Mouse (Mus musculus): Measurements from ENCODE around the gene Crisp2. TPM values are rescaled to one million over a fixed set of nuclear protein-coding genes. Genes with fewer than 3 reads are reported as not detected.
"Not testable (repeated sequence)": the region's sequence is repeated elsewhere in the genome, so short reads cannot be mapped to it uniquely, and the experiment has no call there.

The Crisp2 gene
- total and polyA plus RNA-seq, 2 experiments from 2014 or later, result not detected

DNA sequence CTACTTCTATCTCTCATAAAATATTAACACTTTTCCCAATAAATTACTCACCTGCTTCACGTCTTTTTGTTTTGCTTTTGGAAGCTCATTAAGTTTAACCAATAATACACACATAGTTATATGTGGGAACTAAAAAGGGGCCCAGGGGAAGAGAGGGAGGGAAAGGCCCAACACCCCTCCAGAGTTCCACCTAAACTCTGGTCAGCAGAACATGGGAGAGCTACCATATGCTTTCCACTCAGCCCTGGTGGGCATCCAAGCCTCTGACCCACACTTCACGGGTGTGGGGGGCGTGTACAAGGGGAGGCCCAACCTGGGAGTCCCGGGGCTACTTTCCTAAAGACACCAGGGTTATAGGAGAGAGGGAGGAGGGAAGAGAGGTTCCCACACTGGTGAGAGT, 75.1 kb downstream of the Crisp2 start:
- 61% methylated on average over 4 of the region's 4 CpGs for WGBS
- H3K4me3 ChIP-seq (ENCODE audit: low read depth, low read length), result no peak overlapping the region
- no peaks in the 10 kb centered on the region for H3K9me3 ChIP-seq (ENCODE audit: low read length)
- no peaks in the 10 kb centered on the region for H3K36me3 ChIP-seq (ENCODE audit: insufficient read depth, low read length)
- no peaks in the 10 kb centered on the region for H3K27me3 ChIP-seq (ENCODE audit: insufficient read depth, low read length)
- H3K27ac ChIP-seq (ENCODE audit: low read depth, low read length), result no peak overlapping the region
- H3K9ac ChIP-seq (replicated peaks; ENCODE audit: low read length, poor library complexity, severe bottlenecking), result no peak overlapping the region
- DNase-seq (ENCODE audit: low spot score) (no peak), ATAC-seq (ENCODE audit: low FRiP score) (no peak)
- H3K4me2 ChIP-seq (ENCODE audit: low read depth, low read length, poor library complexity, severe bottlenecking), result no peak overlapping the region
- no peaks in the 10 kb centered on the region for H3K4me1 ChIP-seq (ENCODE audit: insufficient read depth, low read length)
- TF ChIP-seq CTCF (IDR thresholded peaks at IDR 0.05), result no peak

DNA sequence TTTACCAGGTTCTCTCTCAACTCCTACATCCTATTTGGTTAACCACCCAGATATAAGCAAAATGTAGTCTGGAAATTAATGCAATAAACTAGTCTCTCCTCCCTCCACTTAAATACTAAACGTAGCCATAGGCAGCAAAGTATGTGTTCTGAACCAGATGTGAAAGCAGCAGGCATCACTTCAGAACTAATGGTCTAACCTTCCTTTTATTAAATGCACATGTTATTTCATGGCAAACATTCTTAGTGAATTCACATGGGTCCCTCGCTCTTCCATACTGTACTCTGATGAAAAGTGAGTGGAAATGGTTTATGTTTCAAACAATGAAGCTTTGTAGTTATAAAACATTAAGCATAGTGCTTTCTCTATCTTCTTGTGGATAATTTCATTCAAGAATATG, 75.5 kb downstream of the Crisp2 start:
- H3K9ac ChIP-seq (replicated peaks; ENCODE audit: low read length, poor library complexity, severe bottlenecking), result no peak overlapping the region
- DNase-seq (ENCODE audit: low spot score), result no peak
- no peak overlapping the region for H3K4me3 ChIP-seq (ENCODE audit: low read depth, low read length)
- H3K4me1 ChIP-seq (ENCODE audit: insufficient read depth, low read length), result no peaks in the 10 kb centered on the region
- H3K27me3 ChIP-seq (ENCODE audit: insufficient read depth, low read length), result no peaks in the 10 kb centered on the region
- H3K36me3 ChIP-seq (ENCODE audit: insufficient read depth, low read length), result no peaks in the 10 kb centered on the region
- no peaks in the 10 kb centered on the region for H3K9me3 ChIP-seq (ENCODE audit: low read length)
- ATAC-seq (ENCODE audit: low FRiP score), result no peak
- WGBS, result 80% methylated on average over 2 of the region's 2 CpGs
- no peak overlapping the region for H3K27ac ChIP-seq (ENCODE audit: low read depth, low read length)
- TF ChIP-seq CTCF (IDR thresholded peaks at IDR 0.05), result no peak
- H3K4me2 ChIP-seq (ENCODE audit: low read depth, low read length, poor library complexity, severe bottlenecking), result no peak overlapping the region

DNA sequence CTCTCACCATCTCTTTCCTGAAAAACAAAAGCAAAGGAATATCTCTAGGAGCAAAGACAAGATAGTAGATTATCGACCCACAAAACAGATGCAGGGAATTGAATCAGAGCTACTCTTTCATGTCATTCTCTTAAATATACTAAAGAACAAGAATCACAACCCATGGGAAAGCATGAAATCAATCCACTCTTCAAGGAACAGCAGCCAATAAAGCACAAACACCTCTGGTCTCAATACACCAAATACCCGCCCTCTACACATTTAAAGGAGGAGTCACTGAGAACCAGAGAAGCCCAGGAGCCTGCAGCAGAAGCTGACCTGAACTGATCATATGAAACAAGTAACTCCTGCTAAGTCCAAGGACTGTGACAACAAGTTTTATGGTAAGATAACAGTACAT, 80.0 kb downstream of the Crisp2 start, which contains the start of gene Esp1:
Gene Esp1, plus strand, starts transcription at position 301 of the 400 bp plus-strand sequence.
- DNase-seq (ENCODE audit: low spot score), result no peak
- Histone ChIP-seq H3K36me3 (ENCODE audit: insufficient read depth, low read length) (no peaks in the 10 kb centered on the region), H3K4me3 (ENCODE audit: low read depth, low read length) (no peak within 1 kb of the TSS), H3K9me3 (ENCODE audit: low read length) (no peaks in the 10 kb centered on the region), H3K4me1 (ENCODE audit: insufficient read depth, low read length) (no peaks in the 10 kb centered on the region), H3K27ac (ENCODE audit: low read depth, low read length) (no peak within 1 kb of the TSS), H3K27me3 (ENCODE audit: insufficient read depth, low read length) (no peaks in the 10 kb centered on the region), H3K4me2 (ENCODE audit: low read depth, low read length, poor library complexity, severe bottlenecking) (no peak within 1 kb of the TSS), H3K9ac (replicated peaks; ENCODE audit: low read length, poor library complexity, severe bottlenecking) (no peak within 1 kb of the TSS)
- TF ChIP-seq CTCF (IDR thresholded peaks at IDR 0.05), result no peak
- ATAC-seq (ENCODE audit: low FRiP score), result no peak
- 75% methylated on average over 2 of the region's 2 CpGs for WGBS

DNA sequence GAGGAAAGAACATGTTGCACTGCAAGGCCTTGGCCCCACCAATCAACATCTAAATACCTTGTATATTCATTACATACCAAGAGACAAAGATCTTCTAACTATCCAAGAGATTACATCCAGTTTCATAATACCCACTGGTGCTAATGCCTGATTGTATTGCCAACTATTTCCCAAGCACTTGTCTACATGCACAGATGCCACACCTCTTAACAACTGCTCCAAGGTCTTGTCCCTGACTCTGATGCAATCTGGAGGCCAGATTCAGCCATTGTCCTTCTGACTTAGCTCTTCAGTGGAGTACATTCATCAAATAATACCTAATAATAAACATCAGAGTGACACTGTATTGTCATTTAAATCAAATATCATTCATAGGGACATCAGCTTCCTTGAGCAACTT, 89.7 kb downstream of the Crisp2 start:
- H3K9me3 ChIP-seq (ENCODE audit: low read length); H3K27me3 ChIP-seq (ENCODE audit: insufficient read depth, low read length); H3K4me3 ChIP-seq (ENCODE audit: low read depth, low read length); H3K4me1 ChIP-seq (ENCODE audit: insufficient read depth, low read length); H3K4me2 ChIP-seq (ENCODE audit: low read depth, low read length, poor library complexity, severe bottlenecking); DNase-seq (ENCODE audit: low spot score); ATAC-seq (ENCODE audit: low FRiP score); H3K27ac ChIP-seq (ENCODE audit: low read depth, low read length); H3K9ac ChIP-seq (replicated peaks; ENCODE audit: low read length, poor library complexity, severe bottlenecking); H3K36me3 ChIP-seq (ENCODE audit: insufficient read depth, low read length): not testable (repeated sequence)

DNA sequence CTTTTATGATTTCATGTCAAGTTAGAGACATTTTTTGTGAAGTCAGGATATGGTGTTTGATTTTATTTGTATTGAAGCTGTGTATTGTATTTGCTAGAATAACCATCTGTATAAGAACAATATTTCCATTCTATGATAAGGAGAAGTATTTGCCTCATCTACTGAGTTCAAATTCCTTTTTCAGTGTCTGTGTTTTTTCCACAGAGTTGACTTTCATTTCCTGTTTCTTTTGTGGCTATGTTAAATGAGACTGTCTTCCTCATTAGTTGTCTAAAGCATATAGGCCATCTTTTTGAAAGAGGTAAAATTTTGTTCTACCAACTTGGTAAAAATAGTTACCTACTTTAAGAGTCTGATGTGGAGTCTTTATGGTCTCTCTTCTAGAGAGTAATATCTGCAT, 90.5 kb downstream of the Crisp2 start:
- no peaks in the 10 kb centered on the region for H3K27me3 ChIP-seq (ENCODE audit: insufficient read depth, low read length)
- no peak for DNase-seq (ENCODE audit: low spot score)
- no peak overlapping the region for H3K4me3 ChIP-seq (ENCODE audit: low read depth, low read length)
- H3K9me3 ChIP-seq (ENCODE audit: low read length), result no peaks in the 10 kb centered on the region
- no peak overlapping the region for H3K4me2 ChIP-seq (ENCODE audit: low read depth, low read length, poor library complexity, severe bottlenecking)
- ATAC-seq (ENCODE audit: low FRiP score), result no peak
- no peak overlapping the region for H3K9ac ChIP-seq (replicated peaks; ENCODE audit: low read length, poor library complexity, severe bottlenecking)
- H3K4me1 ChIP-seq (ENCODE audit: insufficient read depth, low read length), result no peaks in the 10 kb centered on the region
- no peak for TF ChIP-seq CTCF (IDR thresholded peaks at IDR 0.05)
- no peaks in the 10 kb centered on the region for H3K36me3 ChIP-seq (ENCODE audit: insufficient read depth, low read length)
- H3K27ac ChIP-seq (ENCODE audit: low read depth, low read length), result no peak overlapping the region

Other genes with a start within 250 kb of the Crisp2 start
- gene Esp6, start 245.5 kb downstream of the Crisp2 start, total RNA-seq (2014; rRNA removed), result not detected in 2 replicates
- not detected in 2 replicates for gene Esp6, start 245.5 kb downstream of the Crisp2 start, polyA plus RNA-seq (2015; fragmentation: Nextera tagmentation; extraction: Ambion mirVana)
- gene Esp4, start 208.4 kb downstream of the Crisp2 start, total RNA-seq (2014; rRNA removed), result not detected in 2 replicates
- gene Esp4, start 208.4 kb downstream of the Crisp2 start, polyA plus RNA-seq (2015; fragmentation: Nextera tagmentation; extraction: Ambion mirVana), result not detected in 2 replicates
- gene Esp3, start 174.9 kb downstream of the Crisp2 start, total RNA-seq (2014; rRNA removed), result not detected in 2 replicates
- not detected in 2 replicates for gene Esp3, start 174.9 kb downstream of the Crisp2 start, polyA plus RNA-seq (2015; fragmentation: Nextera tagmentation; extraction: Ambion mirVana)
- gene Esp1, start 79.9 kb downstream of the Crisp2 start, total RNA-seq (2014; rRNA removed), result not detected in 2 replicates
- not detected in 2 replicates for gene Esp1, start 79.9 kb downstream of the Crisp2 start, polyA plus RNA-seq (2015; fragmentation: Nextera tagmentation; extraction: Ambion mirVana)
- gene Rhag, start 4.1 kb upstream of the Crisp2 start, total RNA-seq (2014; rRNA removed), result not detected in 2 replicates
- gene Rhag, start 4.1 kb upstream of the Crisp2 start, polyA plus RNA-seq (2015; fragmentation: Nextera tagmentation; extraction: Ambion mirVana), result not detected in 2 replicates
- gene 9130008F23Rik, start 73.6 kb upstream of the Crisp2 start, total RNA-seq (2014; rRNA removed), result 0.38 and 2.2 TPM in 2 replicates
- gene 9130008F23Rik, start 73.6 kb upstream of the Crisp2 start, polyA plus RNA-seq (2015; fragmentation: Nextera tagmentation; extraction: Ambion mirVana), result 0.86 and 1.3 TPM in 2 replicates
- not detected in 2 replicates for gene Glyatl3, start 107.3 kb upstream of the Crisp2 start, total RNA-seq (2014; rRNA removed)
- gene Glyatl3, start 107.3 kb upstream of the Crisp2 start, polyA plus RNA-seq (2015; fragmentation: Nextera tagmentation; extraction: Ambion mirVana), result not detected in 2 replicates
- 9.5 and 16.6 TPM in 2 replicates for gene Mut, start 127.7 kb upstream of the Crisp2 start, total RNA-seq (2014; rRNA removed)
- gene Mut, start 127.7 kb upstream of the Crisp2 start, polyA plus RNA-seq (2015; fragmentation: Nextera tagmentation; extraction: Ambion mirVana), result 16.1 and 16.6 TPM in 2 replicates
- 2.8 and 3.9 TPM in 2 replicates for gene Cenpq, start 128.0 kb upstream of the Crisp2 start, total RNA-seq (2014; rRNA removed)
- 6.7 and 9.0 TPM in 2 replicates for gene Cenpq, start 128.0 kb upstream of the Crisp2 start, polyA plus RNA-seq (2015; fragmentation: Nextera tagmentation; extraction: Ambion mirVana)